Mouse (Mus musculus) kidney, adult 2 months (tissue): ENCODE results near the gene Ptafr.

Source experiments
- CTCF ChIP-seq: fragments of 200-500 bp; conservative IDR thresholded peaks from 2 replicates; pipeline ENCODE4 v1.5.1; 2011; ENCODE audit warnings: low read depth, mild to moderate bottlenecking, control low read depth, low read length, moderate library complexity, mixed read lengths; ENCODE audit not compliant: insufficient read depth, insufficient read length
- POLR2A ChIP-seq: fragments of 200-500 bp; IDR thresholded peaks from one replicate; pipeline ENCODE4 v1.6.1; 2011; ENCODE audit warnings: low read depth, low read length, control low read depth

- TF ChIP-seq CTCF, result no peak
- no peak for TF ChIP-seq POLR2A
Observed at GRCm38 (mm10) chr4:132608147-132608546, 44.3 kb downstream of the Ptafr start.
